Mouse (Mus musculus) MEL (cell line): Measurements from ENCODE around the gene Msgn1. TPM values are rescaled to one million over a fixed set of nuclear protein-coding genes. Genes with fewer than 3 reads are reported as not detected.

Experiments used
- DNase-seq: peaks from one replicate; pipeline ENCODE4 v3.0.0; 2011; ENCODE audit warnings: low read depth, low spot score
- H3K27ac ChIP-seq: 2 replicates; pipeline ENCODE4 v1.5.1; 2012; ENCODE audit warnings: low read depth, mild to moderate bottlenecking, control low read depth, low read length, moderate library complexity; ENCODE audit not compliant: control insufficient read depth
- H3K27me3 ChIP-seq, 2 experiments: fragments of 150-350 bp in 1 of 2; sonication (generic) in 1 of 2; 2 replicates each; pipeline ENCODE4 v1.6.1; 2012; ENCODE audit warnings: low read length in 2 of 2, mild to moderate bottlenecking in 2 of 2, improper control_type of control experiment in 1 of 2, moderate library complexity in 1 of 2; ENCODE audit not compliant: insufficient read depth in 2 of 2, control insufficient read depth in 1 of 2
- H3K36me3 ChIP-seq, 2 experiments: 2 replicates each; pipeline ENCODE4 v1.6.1; 2012 to 2014; ENCODE audit warnings: low read length in 2 of 2, improper control_type of control experiment in 1 of 2, inconsistent platforms in 1 of 2, mild to moderate bottlenecking in 1 of 2; ENCODE audit not compliant: insufficient read depth in 2 of 2, control insufficient read depth in 1 of 2
- H3K4me1 ChIP-seq, 2 experiments: fragments of 150-350 bp in 1 of 2; sonication (generic) in 1 of 2; 2 replicates each; pipeline ENCODE4 v1.6.1; 2012; ENCODE audit warnings: low read length in 2 of 2, improper control_type of control experiment in 1 of 2, mild to moderate bottlenecking in 1 of 2; ENCODE audit not compliant: insufficient read depth in 2 of 2, control insufficient read depth in 1 of 2
- H3K4me3 ChIP-seq, 2 experiments: fragments of 150-350 bp in 1 of 2; sonication (generic) in 1 of 2; 2 replicates each; pipeline ENCODE4 v1.5.1; 2012; ENCODE audit warnings: low read depth in 2 of 2, low read length in 2 of 2, mild to moderate bottlenecking in 2 of 2, moderate library complexity in 2 of 2, control low read depth in 1 of 2, improper control_type of control experiment in 1 of 2; ENCODE audit not compliant: control insufficient read depth in 1 of 2, insufficient read depth in 1 of 2
- H3K79me2 ChIP-seq: 2 replicates; pipeline ENCODE4 v1.6.1; 2012; ENCODE audit warnings: mild to moderate bottlenecking, low read length, moderate library complexity; ENCODE audit not compliant: control insufficient read depth, poor library complexity, insufficient read depth
- H3K9ac ChIP-seq: 2 replicates; pipeline ENCODE4 v1.6.1; 2012; ENCODE audit warnings: low read depth, mild to moderate bottlenecking, control low read depth, low read length, moderate library complexity; ENCODE audit not compliant: control insufficient read depth, poor library complexity, severe bottlenecking
- H3K9me3 ChIP-seq: fragments of 150-350 bp; sonication (generic); replicated peaks from 2 replicates; pipeline ENCODE4 v1.6.1; 2012; ENCODE audit warnings: mild to moderate bottlenecking, low read length, improper control_type of control experiment, moderate library complexity; ENCODE audit not compliant: insufficient read depth
- BHLHE40 ChIP-seq: IDR thresholded peaks from 2 replicates; pipeline ENCODE4 v1.6.1; 2012; ENCODE audit warnings: low read depth, mild to moderate bottlenecking, inconsistent platforms, low read length, improper control_type of control experiment, borderline replicate concordance
- CHD2 ChIP-seq: IDR thresholded peaks from 2 replicates; pipeline ENCODE4 v1.6.1; 2011; ENCODE audit warnings: low read length, improper control_type of control experiment
- E2F4 ChIP-seq: IDR thresholded peaks from 2 replicates; pipeline ENCODE4 v1.6.1; 2011; ENCODE audit warnings: low read depth, low read length, improper control_type of control experiment, borderline replicate concordance
- HCFC1 ChIP-seq: IDR thresholded peaks from 2 replicates; pipeline ENCODE4 v1.6.1; 2012; ENCODE audit warnings: low read depth, mild to moderate bottlenecking, inconsistent platforms, low read length, improper control_type of control experiment, moderate library complexity
- MAFK ChIP-seq: IDR thresholded peaks from 2 replicates; pipeline ENCODE4 v1.6.1; 2011; ENCODE audit warnings: low read depth, mild to moderate bottlenecking, low read length, improper control_type of control experiment, borderline replicate concordance
- MAX ChIP-seq: IDR thresholded peaks from 2 replicates; pipeline ENCODE4 v1.6.1; 2011; ENCODE audit warnings: low read length, improper control_type of control experiment
- MAZ ChIP-seq: IDR thresholded peaks from 2 replicates; pipeline ENCODE4 v1.6.1; 2012; ENCODE audit warnings: low read depth, mild to moderate bottlenecking, inconsistent platforms, low read length, improper control_type of control experiment
- MEF2A ChIP-seq: IDR thresholded peaks from 2 replicates; pipeline ENCODE4 v1.6.1; 2014; ENCODE audit warnings: low read depth, mild to moderate bottlenecking, inconsistent platforms, low read length, improper control_type of control experiment; ENCODE audit not compliant: poor library complexity, insufficient replicate concordance, severe bottlenecking; ENCODE audit errors: extremely low read depth
- MYB ChIP-seq: IDR thresholded peaks from 2 replicates; pipeline ENCODE4 v1.6.1; 2011; ENCODE audit warnings: mild to moderate bottlenecking, low read depth, low read length, improper control_type of control experiment
- POLR2AphosphoS5 ChIP-seq: IDR thresholded peaks from 2 replicates; pipeline ENCODE4 v1.6.1; 2012; ENCODE audit warnings: low read depth, borderline replicate concordance, mild to moderate bottlenecking, inconsistent platforms, low read length, moderate library complexity, mixed read lengths
- RCOR1 ChIP-seq: IDR thresholded peaks from 2 replicates; pipeline ENCODE4 v1.6.1; 2012; ENCODE audit warnings: low read depth, mild to moderate bottlenecking, inconsistent platforms, low read length, improper control_type of control experiment
- UBTF ChIP-seq: IDR thresholded peaks from 2 replicates; pipeline ENCODE4 v1.6.1; 2012; ENCODE audit warnings: low read depth, mild to moderate bottlenecking, inconsistent platforms, low read length, improper control_type of control experiment, moderate library complexity, borderline replicate concordance; ENCODE audit not compliant: insufficient read depth
- ZC3H11A ChIP-seq: IDR thresholded peaks from 2 replicates; pipeline ENCODE4 v1.6.1; 2012; ENCODE audit warnings: low read depth, mild to moderate bottlenecking, inconsistent platforms, low read length, improper control_type of control experiment
- ZKSCAN1 ChIP-seq: IDR thresholded peaks from 2 replicates; pipeline ENCODE4 v1.6.1; 2012; ENCODE audit warnings: low read depth, mild to moderate bottlenecking, inconsistent platforms, low read length, improper control_type of control experiment, moderate library complexity
- ZMIZ1 ChIP-seq: IDR thresholded peaks from 2 replicates; pipeline ENCODE4 v1.6.1; 2012; ENCODE audit warnings: low read depth, mild to moderate bottlenecking, inconsistent platforms, low read length, improper control_type of control experiment, moderate library complexity
- ZNF384 ChIP-seq: IDR thresholded peaks from 2 replicates; pipeline ENCODE4 v1.6.1; 2012; ENCODE audit warnings: low read depth, mild to moderate bottlenecking, inconsistent platforms, low read length, improper control_type of control experiment
- polyA plus RNA-seq, 2 experiments: library from polyadenylated mRNA; stranded (reverse) in 1 of 2; unstranded in 1 of 2; fragments of >175 nt in 1 of 2; fragments of >200 nt in 1 of 2; gene quantifications; 2 replicates each; pipeline versions ENCODE4 v1.2.1 to v1.2.4; 2012; ENCODE audit warnings: low replicate concordance in 2 of 2, low read depth in 1 of 2; ENCODE audit not compliant: insufficient read length in 2 of 2, insufficient read depth in 1 of 2, missing spikeins in 1 of 2
- total RNA-seq: library from RNA; depleted of rRNA; stranded (reverse); fragments of 300-350 nt; gene quantifications from 2 replicates; pipeline ENCODE4 v1.2.3, GENCODE M21; 2012

Msgn1 gene
- total and polyA plus RNA-seq, 3 experiments, result not detected

DNA sequence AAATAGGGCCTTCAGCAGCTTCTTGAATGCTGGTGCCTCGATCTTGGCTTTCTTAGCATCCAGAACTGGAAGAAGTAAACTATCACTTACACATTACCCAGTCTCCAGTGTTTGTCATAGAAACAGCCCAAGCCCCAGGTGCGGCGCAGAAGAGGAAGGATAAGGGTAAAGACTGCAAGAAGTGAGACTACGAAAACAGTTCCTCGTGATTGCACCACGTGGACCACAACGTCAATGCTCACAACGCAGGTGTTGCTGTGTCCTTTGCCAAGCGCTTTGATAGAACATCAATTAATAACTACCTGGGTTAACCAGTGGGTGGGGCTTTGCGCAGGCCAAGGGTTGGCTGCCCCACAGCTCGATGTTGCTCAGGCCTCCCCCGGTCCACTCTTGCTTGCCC, 8.1 kb downstream of the Msgn1 start:
- Histone ChIP-seq H3K27ac (no peak overlapping the region), H3K4me3 (no peak overlapping the region), H3K9me3 (no peaks in the 10 kb centered on the region), H3K9ac (no peak overlapping the region), H3K79me2 (no peaks in the 10 kb centered on the region), H3K4me1 (no peaks in the 10 kb centered on the region), H3K27me3 (no peaks in the 10 kb centered on the region)
- TF ChIP-seq HCFC1 (no peak), ZMIZ1 (no peak)
- TF ChIP-seq, all 39 proteins: peak for 0
- no peaks in the 10 kb centered on the region for H3K36me3 ChIP-seq
- no peak for DNase-seq

DNA sequence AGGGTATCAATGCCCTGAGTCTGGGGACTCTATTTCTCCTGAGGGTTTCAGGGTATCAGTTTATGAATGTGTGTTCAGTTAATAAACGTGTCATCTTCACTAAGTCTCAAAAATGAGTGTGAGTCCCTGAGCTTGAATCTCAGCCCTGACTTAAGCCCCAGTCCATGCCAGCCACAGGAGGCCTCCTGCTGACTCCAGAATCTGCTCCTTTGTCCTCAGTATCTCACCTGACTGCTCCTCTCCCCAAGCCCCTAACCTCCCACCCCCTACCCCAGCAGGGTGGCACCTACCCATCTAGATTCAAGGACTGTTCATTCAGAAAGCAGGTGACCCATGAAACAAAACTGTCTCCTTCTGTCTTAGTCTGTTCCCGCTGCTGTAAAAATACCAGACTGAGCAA, 10.2 kb downstream of the Msgn1 start:
- H3K9me3 ChIP-seq, result no peaks in the 10 kb centered on the region
- no peak overlapping the region for H3K9ac ChIP-seq
- no peaks in the 10 kb centered on the region for H3K79me2 ChIP-seq
- no peak overlapping the region for H3K4me3 ChIP-seq
- no peak for TF ChIP-seq POLR2AphosphoS5
- no peak for TF ChIP-seq E2F4
- TF ChIP-seq UBTF, result no peak
- TF ChIP-seq ZKSCAN1, result no peak
- no peak for TF ChIP-seq MAZ
- no peak for TF ChIP-seq HCFC1
- TF ChIP-seq CHD2, result no peak
- no peak for TF ChIP-seq BHLHE40
- TF ChIP-seq MYB, result no peak
- no peak for TF ChIP-seq ZC3H11A
- no peak for TF ChIP-seq MAX
- TF ChIP-seq RCOR1, result no peak
- no peak for TF ChIP-seq MEF2A
- no peak for TF ChIP-seq MAFK
- TF ChIP-seq ZNF384, result no peak
- no peak for DNase-seq
- H3K4me1 ChIP-seq, result no peaks in the 10 kb centered on the region
- no peak overlapping the region for H3K27ac ChIP-seq
- no peaks in the 10 kb centered on the region for H3K36me3 ChIP-seq
- H3K27me3 ChIP-seq, result no peaks in the 10 kb centered on the region
